Mouse (Mus musculus) MEL (cell line): ENCODE measurements around the gene Hyou1. TPM values are rescaled to one million over a fixed set of nuclear protein-coding genes. Genes with fewer than 3 reads are reported as not detected.

ENCODE experiments used
- DNase-seq: peaks from one replicate; pipeline ENCODE4 v3.0.0; 2011; ENCODE audit warnings: low read depth, low spot score
- H3K27ac ChIP-seq: 2 replicates; pipeline ENCODE4 v1.5.1; 2012; ENCODE audit warnings: low read depth, mild to moderate bottlenecking, control low read depth, low read length, moderate library complexity; ENCODE audit not compliant: control insufficient read depth
- H3K27me3 ChIP-seq, 2 experiments: fragments of 150-350 bp in 1 of 2; sonication (generic) in 1 of 2; 2 replicates each; pipeline ENCODE4 v1.6.1; 2012; ENCODE audit warnings: low read length in 2 of 2, mild to moderate bottlenecking in 2 of 2, improper control_type of control experiment in 1 of 2, moderate library complexity in 1 of 2; ENCODE audit not compliant: insufficient read depth in 2 of 2, control insufficient read depth in 1 of 2
- H3K36me3 ChIP-seq, 2 experiments: 2 replicates each; pipeline ENCODE4 v1.6.1; 2012 to 2014; ENCODE audit warnings: low read length in 2 of 2, improper control_type of control experiment in 1 of 2, inconsistent platforms in 1 of 2, mild to moderate bottlenecking in 1 of 2; ENCODE audit not compliant: insufficient read depth in 2 of 2, control insufficient read depth in 1 of 2
- H3K4me1 ChIP-seq, 2 experiments: fragments of 150-350 bp in 1 of 2; sonication (generic) in 1 of 2; 2 replicates each; pipeline ENCODE4 v1.6.1; 2012; ENCODE audit warnings: low read length in 2 of 2, improper control_type of control experiment in 1 of 2, mild to moderate bottlenecking in 1 of 2; ENCODE audit not compliant: insufficient read depth in 2 of 2, control insufficient read depth in 1 of 2
- H3K4me3 ChIP-seq, 2 experiments: fragments of 150-350 bp in 1 of 2; sonication (generic) in 1 of 2; 2 replicates each; pipeline ENCODE4 v1.5.1; 2012; ENCODE audit warnings: low read depth in 2 of 2, low read length in 2 of 2, mild to moderate bottlenecking in 2 of 2, moderate library complexity in 2 of 2, control low read depth in 1 of 2, improper control_type of control experiment in 1 of 2; ENCODE audit not compliant: control insufficient read depth in 1 of 2, insufficient read depth in 1 of 2
- H3K79me2 ChIP-seq: 2 replicates; pipeline ENCODE4 v1.6.1; 2012; ENCODE audit warnings: mild to moderate bottlenecking, low read length, moderate library complexity; ENCODE audit not compliant: control insufficient read depth, poor library complexity, insufficient read depth
- H3K9ac ChIP-seq: 2 replicates; pipeline ENCODE4 v1.6.1; 2012; ENCODE audit warnings: low read depth, mild to moderate bottlenecking, control low read depth, low read length, moderate library complexity; ENCODE audit not compliant: control insufficient read depth, poor library complexity, severe bottlenecking
- H3K9me3 ChIP-seq: fragments of 150-350 bp; sonication (generic); replicated peaks from 2 replicates; pipeline ENCODE4 v1.6.1; 2012; ENCODE audit warnings: mild to moderate bottlenecking, low read length, improper control_type of control experiment, moderate library complexity; ENCODE audit not compliant: insufficient read depth
- BHLHE40 ChIP-seq: IDR thresholded peaks from 2 replicates; pipeline ENCODE4 v1.6.1; 2012; ENCODE audit warnings: low read depth, mild to moderate bottlenecking, inconsistent platforms, low read length, improper control_type of control experiment, borderline replicate concordance
- CHD2 ChIP-seq: IDR thresholded peaks from 2 replicates; pipeline ENCODE4 v1.6.1; 2011; ENCODE audit warnings: low read length, improper control_type of control experiment
- E2F4 ChIP-seq: IDR thresholded peaks from 2 replicates; pipeline ENCODE4 v1.6.1; 2011; ENCODE audit warnings: low read depth, low read length, improper control_type of control experiment, borderline replicate concordance
- ELF1 ChIP-seq: IDR thresholded peaks from 2 replicates; pipeline ENCODE4 v1.6.1; 2014; ENCODE audit warnings: low read depth, mild to moderate bottlenecking, inconsistent platforms, low read length, improper control_type of control experiment, moderate library complexity
- GATA1 ChIP-seq: IDR thresholded peaks from 2 replicates; pipeline ENCODE4 v1.6.1; 2011; ENCODE audit warnings: low read depth, low read length, improper control_type of control experiment
- KAT2A ChIP-seq: conservative IDR thresholded peaks from 2 replicates; pipeline ENCODE4 v1.6.1; 2012; ENCODE audit warnings: low read depth, low read length, improper control_type of control experiment, inconsistent platforms
- MAFK ChIP-seq: IDR thresholded peaks from 2 replicates; pipeline ENCODE4 v1.6.1; 2011; ENCODE audit warnings: low read depth, mild to moderate bottlenecking, low read length, improper control_type of control experiment, borderline replicate concordance
- MAX ChIP-seq: IDR thresholded peaks from 2 replicates; pipeline ENCODE4 v1.6.1; 2011; ENCODE audit warnings: low read length, improper control_type of control experiment
- MEF2A ChIP-seq: IDR thresholded peaks from 2 replicates; pipeline ENCODE4 v1.6.1; 2014; ENCODE audit warnings: low read depth, mild to moderate bottlenecking, inconsistent platforms, low read length, improper control_type of control experiment; ENCODE audit not compliant: poor library complexity, insufficient replicate concordance, severe bottlenecking; ENCODE audit errors: extremely low read depth
- MXI1 ChIP-seq: IDR thresholded peaks from 2 replicates; pipeline ENCODE4 v1.6.1; 2011; ENCODE audit warnings: mild to moderate bottlenecking, low read depth, low read length, improper control_type of control experiment
- MYB ChIP-seq: IDR thresholded peaks from 2 replicates; pipeline ENCODE4 v1.6.1; 2011; ENCODE audit warnings: mild to moderate bottlenecking, low read depth, low read length, improper control_type of control experiment
- MYC ChIP-seq: IDR thresholded peaks from 2 replicates; pipeline ENCODE4 v1.6.1; 2011; ENCODE audit warnings: low read depth, mild to moderate bottlenecking, low read length, improper control_type of control experiment, moderate library complexity
- NELFE ChIP-seq: IDR thresholded peaks from 2 replicates; pipeline ENCODE4 v1.6.1; 2011; ENCODE audit warnings: low read depth, low read length, improper control_type of control experiment
- POLR2AphosphoS2 ChIP-seq: IDR thresholded peaks from 2 replicates; pipeline ENCODE4 v1.6.1; 2011; ENCODE audit warnings: low read length, improper control_type of control experiment
- SIN3A ChIP-seq: IDR thresholded peaks from 2 replicates; pipeline ENCODE4 v1.6.1; 2012; ENCODE audit warnings: low read length, improper control_type of control experiment, inconsistent platforms
- SMC3 ChIP-seq: IDR thresholded peaks from 2 replicates; pipeline ENCODE4 v1.6.1; 2011; ENCODE audit warnings: low read depth, low read length, improper control_type of control experiment
- TAL1 ChIP-seq: IDR thresholded peaks from 2 replicates; pipeline ENCODE4 v1.6.1; 2012; ENCODE audit warnings: mild to moderate bottlenecking, inconsistent platforms, low read length, moderate library complexity, mixed read lengths
- TBP ChIP-seq: IDR thresholded peaks from 2 replicates; pipeline ENCODE4 v1.8.0; 2011; ENCODE audit warnings: low read depth, low read length, improper control_type of control experiment
- TCF12 ChIP-seq: IDR thresholded peaks from 2 replicates; pipeline ENCODE4 v1.6.1; 2014; ENCODE audit warnings: low read depth, mild to moderate bottlenecking, inconsistent platforms, low read length, improper control_type of control experiment, moderate library complexity
- UBTF ChIP-seq: IDR thresholded peaks from 2 replicates; pipeline ENCODE4 v1.6.1; 2012; ENCODE audit warnings: low read depth, mild to moderate bottlenecking, inconsistent platforms, low read length, improper control_type of control experiment, moderate library complexity, borderline replicate concordance; ENCODE audit not compliant: insufficient read depth
- USF1 ChIP-seq: IDR thresholded peaks from 2 replicates; pipeline ENCODE4 v1.6.1; 2014; ENCODE audit warnings: low read depth, mild to moderate bottlenecking, inconsistent platforms, low read length, improper control_type of control experiment, moderate library complexity
- ZC3H11A ChIP-seq: IDR thresholded peaks from 2 replicates; pipeline ENCODE4 v1.6.1; 2012; ENCODE audit warnings: low read depth, mild to moderate bottlenecking, inconsistent platforms, low read length, improper control_type of control experiment
- ZKSCAN1 ChIP-seq: IDR thresholded peaks from 2 replicates; pipeline ENCODE4 v1.6.1; 2012; ENCODE audit warnings: low read depth, mild to moderate bottlenecking, inconsistent platforms, low read length, improper control_type of control experiment, moderate library complexity
- ZMIZ1 ChIP-seq: IDR thresholded peaks from 2 replicates; pipeline ENCODE4 v1.6.1; 2012; ENCODE audit warnings: low read depth, mild to moderate bottlenecking, inconsistent platforms, low read length, improper control_type of control experiment, moderate library complexity
- ZNF384 ChIP-seq: IDR thresholded peaks from 2 replicates; pipeline ENCODE4 v1.6.1; 2012; ENCODE audit warnings: low read depth, mild to moderate bottlenecking, inconsistent platforms, low read length, improper control_type of control experiment
- polyA plus RNA-seq, 2 experiments: library from polyadenylated mRNA; stranded (reverse) in 1 of 2; unstranded in 1 of 2; fragments of >175 nt in 1 of 2; fragments of >200 nt in 1 of 2; gene quantifications; 2 replicates each; pipeline versions ENCODE4 v1.2.1 to v1.2.4; 2012; ENCODE audit warnings: low replicate concordance in 2 of 2, low read depth in 1 of 2; ENCODE audit not compliant: insufficient read length in 2 of 2, insufficient read depth in 1 of 2, missing spikeins in 1 of 2
- total RNA-seq: library from RNA; depleted of rRNA; stranded (reverse); fragments of 300-350 nt; gene quantifications from 2 replicates; pipeline ENCODE4 v1.2.3, GENCODE M21; 2012

The Hyou1 gene
- total and polyA plus RNA-seq, 3 experiments = 160 to 186 TPM; not detected in 1

DNA sequence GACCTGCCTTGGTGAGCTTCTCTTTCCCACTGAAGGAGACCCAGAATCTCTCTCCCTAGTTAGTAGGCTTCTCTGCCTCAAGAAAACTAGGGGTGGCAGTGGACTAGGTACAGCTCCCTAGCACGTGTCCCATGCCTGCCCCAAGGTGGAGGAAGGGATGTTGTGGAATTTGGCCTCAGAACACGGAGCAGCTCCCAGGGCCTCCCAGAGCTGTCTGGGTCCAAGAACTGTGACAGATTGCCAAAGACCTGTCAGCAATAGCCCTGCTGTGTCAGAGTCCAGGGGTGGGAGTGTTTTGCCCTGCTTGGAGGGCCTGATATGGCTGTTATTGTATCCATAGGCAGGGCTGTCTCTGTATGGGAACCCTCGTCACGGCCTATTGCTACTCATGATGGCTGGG is 21.8 kb downstream of the Hyou1 start:
- no peak overlapping the region for H3K4me3 ChIP-seq
- peaks cover 7 to 8% of the 10 kb centered on the region in 2 experiments for H3K36me3 ChIP-seq
- peaks cover 12% of the 10 kb centered on the region for H3K79me2 ChIP-seq
- no peak overlapping the region for H3K27ac ChIP-seq
- no peaks in the 10 kb centered on the region for H3K27me3 ChIP-seq
- H3K9me3 ChIP-seq = no peaks in the 10 kb centered on the region
- H3K4me1 ChIP-seq = peaks cover 0 to 15% of the 10 kb centered on the region in 2 experiments; a peak in 2 of 4 replicates
- no peak for DNase-seq
- TF ChIP-seq TCF12 = no peak
- no peak for TF ChIP-seq CHD2
- no peak for TF ChIP-seq GATA1
- H3K9ac ChIP-seq = no peak overlapping the region

DNA sequence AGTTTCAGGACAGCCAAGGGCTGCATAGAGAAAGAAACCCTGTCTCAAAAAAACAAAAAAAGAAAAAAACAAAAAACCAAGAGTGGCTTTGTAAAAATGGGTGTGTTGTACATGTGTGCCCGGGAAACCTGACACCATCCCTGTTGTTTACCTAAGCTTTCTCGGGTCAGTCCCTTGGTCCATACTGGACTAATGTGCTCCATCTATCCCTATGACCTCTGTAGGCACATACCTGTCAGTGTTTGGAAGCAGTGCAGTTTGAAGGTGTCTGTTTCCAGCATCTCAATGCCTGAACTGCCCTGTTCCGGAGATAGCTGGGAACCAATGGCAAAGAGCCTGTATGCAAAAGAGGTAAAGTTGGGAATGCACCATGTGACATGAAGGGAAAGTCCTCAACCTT is 25.7 kb downstream of the Hyou1 start:
- H3K4me1 ChIP-seq = peaks cover 0 to 12% of the 10 kb centered on the region in 2 experiments; a peak in 2 of 4 replicates
- H3K36me3 ChIP-seq = peaks cover 8 to 18% of the 10 kb centered on the region in 2 experiments
- peaks cover 29% of the 10 kb centered on the region for H3K79me2 ChIP-seq
- H3K9me3 ChIP-seq = no peaks in the 10 kb centered on the region
- H3K27ac ChIP-seq = no peak overlapping the region
- H3K9ac ChIP-seq = no peak overlapping the region
- TF ChIP-seq MYC = no peak
- TF ChIP-seq MEF2A = no peak
- DNase-seq = no peak
- H3K27me3 ChIP-seq = no peaks in the 10 kb centered on the region
- H3K4me3 ChIP-seq = no peak overlapping the region

DNA sequence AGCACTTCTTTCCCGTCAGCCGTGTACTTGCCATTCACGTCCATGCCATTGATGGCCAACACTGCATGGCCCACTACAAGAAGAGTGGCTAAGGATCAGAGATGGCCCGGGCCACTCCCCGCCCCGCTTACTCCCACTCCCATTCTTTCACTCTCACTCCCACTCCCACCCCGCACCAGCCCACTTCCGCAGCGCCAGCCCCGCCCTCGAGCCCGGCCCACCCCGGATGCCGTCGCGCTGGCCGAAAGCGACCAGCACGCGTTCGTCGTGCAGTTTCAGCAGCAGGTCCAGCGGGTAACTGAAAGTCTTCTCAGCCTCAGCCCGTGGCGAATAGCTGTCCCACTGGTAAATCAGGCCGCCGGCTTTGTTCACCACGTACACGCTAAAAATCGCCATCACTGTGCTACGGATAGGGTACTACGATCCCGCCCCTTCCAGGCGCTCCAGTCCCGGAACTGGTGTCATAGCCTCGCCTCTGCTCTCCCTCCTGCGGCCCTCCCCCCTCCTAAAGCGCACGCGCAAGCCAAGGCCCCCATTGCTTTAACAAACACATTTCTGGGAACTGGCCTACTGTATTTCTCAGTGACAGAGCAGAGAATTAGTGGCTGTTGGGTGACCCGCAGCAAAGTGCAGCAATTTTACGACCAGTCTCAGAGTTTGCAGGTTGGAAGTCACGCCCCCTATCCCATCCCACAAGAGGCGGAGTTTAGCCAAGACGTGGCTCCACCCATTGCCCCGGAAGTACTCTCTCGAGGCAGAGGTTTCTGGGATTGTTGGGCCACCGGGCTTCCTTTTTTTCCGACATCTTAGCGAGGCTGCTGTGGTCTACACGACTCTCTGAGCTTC is 27.8 kb downstream of the Hyou1 start, which contains the start of the genes Rps25 and Trappc4:
Gene Rps25 (plus strand): TSS at position 234 of the 846 bp plus-strand sequence.
Gene Trappc4 (minus strand): TSS at position 695 of the 846 bp plus-strand sequence.
- Histone ChIP-seq H3K27ac (peak within 1 kb of the TSS; percentile 97), H3K4me3 (peak within 1 kb of the TSS; percentile 90 to 92), H3K36me3 (peaks cover 13 to 39% of the 10 kb centered on the region in 2 experiments), H3K79me2 (peaks cover 29% of the 10 kb centered on the region), H3K9ac (peak within 1 kb of the TSS; percentile 95), H3K27me3 (no peaks in the 10 kb centered on the region), H3K4me1 (peaks cover 0 to 29% of the 10 kb centered on the region in 2 experiments; a peak in 2 of 4 replicates), H3K9me3 (no peaks in the 10 kb centered on the region)
- peak; percentile 95 for DNase-seq
- TF ChIP-seq MAX (peak; percentile 73), ZMIZ1 (peak; percentile 53), CHD2 (peak; percentile 52), UBTF (no peak), TAL1 (no peak), ELF1 (peak; percentile 77), BHLHE40 (no peak), MXI1 (peak; percentile 54), KAT2A (peak; percentile 85), POLR2AphosphoS2 (no peak; the same call in none of the 2 replicates), SMC3 (no peak), USF1 (no peak), E2F4 (no peak), MYB (no peak), NELFE (peak; percentile 76), ZC3H11A (no peak), SIN3A (peak; percentile 32; the same call in 1 of the 2 replicates), MYC (no peak; the same call in 1 of the 2 replicates), ZKSCAN1 (no peak), MAFK (no peak), ZNF384 (no peak), TBP (peak; percentile 88)
